Mouse (Mus musculus) forebrain, embryonic 15.5 days (tissue): ENCODE data around the gene Gria1. TPM values are rescaled to one million over a fixed set of nuclear protein-coding genes. Genes with fewer than 3 reads are reported as not detected.

Experiments
- ATAC-seq: fragments of 200-750 bp; cut with Nextera tagmentation; replicated peaks from 2 replicates; pipeline ENCODE4 v1.8.0; 2017; ENCODE audit warnings: mild to moderate bottlenecking, moderate TSS enrichment, moderate library complexity
- H3K27ac ChIP-seq: fragments of 300-500 bp; sonication (generic); replicated peaks from 2 replicates; pipeline ENCODE4 v1.5.1; 2015; ENCODE audit warnings: mild to moderate bottlenecking, inconsistent platforms
- H3K27me3 ChIP-seq: fragments of 300-500 bp; sonication (generic); 2 replicates; pipeline ENCODE4 v1.6.1; 2015; ENCODE audit warnings: inconsistent platforms
- H3K36me3 ChIP-seq: fragments of 300-500 bp; sonication (generic); 2 replicates; pipeline ENCODE4 v1.6.1; 2015; ENCODE audit warnings: mild to moderate bottlenecking, inconsistent platforms
- H3K4me1 ChIP-seq: fragments of 300-500 bp; sonication (generic); 2 replicates; pipeline ENCODE4 v1.6.1; 2015; ENCODE audit warnings: inconsistent platforms
- H3K4me2 ChIP-seq: fragments of 300-500 bp; sonication (generic); replicated peaks from 2 replicates; pipeline ENCODE4 v1.6.1; 2015; ENCODE audit warnings: mild to moderate bottlenecking, inconsistent platforms
- H3K4me3 ChIP-seq: fragments of 300-500 bp; sonication (generic); 2 replicates; pipeline ENCODE4 v1.5.1; 2015; ENCODE audit warnings: mild to moderate bottlenecking, inconsistent platforms
- H3K9ac ChIP-seq: fragments of 300-500 bp; sonication (generic); replicated peaks from 2 replicates; pipeline ENCODE4 v1.6.1; 2015; ENCODE audit warnings: mild to moderate bottlenecking, inconsistent platforms
- H3K9me3 ChIP-seq: fragments of 300-500 bp; sonication (generic); 2 replicates; pipeline ENCODE4 v1.6.1; 2016; ENCODE audit warnings: inconsistent platforms
- WGBS: fragments of 180-500 bp; shearing (Covaris S2); methylation state at CpG from one replicate; pipeline ENCODE4 v1.1.7; 2015; ENCODE audit warnings: mixed read lengths; 5-methylcytosine and 5-hydroxymethylcytosine counted together
- polyA plus RNA-seq: library from polyadenylated mRNA; unstranded; fragments of >200 nt; fragmentation: Nextera tagmentation; extraction: Ambion mirVana; gene quantifications from 2 replicates; pipeline ENCODE4 v1.2.1, GENCODE M21; 2015

Gria1 gene
- polyA plus RNA-seq, 1 experiment from 2014 or later: 60.6 TPM

DNA sequence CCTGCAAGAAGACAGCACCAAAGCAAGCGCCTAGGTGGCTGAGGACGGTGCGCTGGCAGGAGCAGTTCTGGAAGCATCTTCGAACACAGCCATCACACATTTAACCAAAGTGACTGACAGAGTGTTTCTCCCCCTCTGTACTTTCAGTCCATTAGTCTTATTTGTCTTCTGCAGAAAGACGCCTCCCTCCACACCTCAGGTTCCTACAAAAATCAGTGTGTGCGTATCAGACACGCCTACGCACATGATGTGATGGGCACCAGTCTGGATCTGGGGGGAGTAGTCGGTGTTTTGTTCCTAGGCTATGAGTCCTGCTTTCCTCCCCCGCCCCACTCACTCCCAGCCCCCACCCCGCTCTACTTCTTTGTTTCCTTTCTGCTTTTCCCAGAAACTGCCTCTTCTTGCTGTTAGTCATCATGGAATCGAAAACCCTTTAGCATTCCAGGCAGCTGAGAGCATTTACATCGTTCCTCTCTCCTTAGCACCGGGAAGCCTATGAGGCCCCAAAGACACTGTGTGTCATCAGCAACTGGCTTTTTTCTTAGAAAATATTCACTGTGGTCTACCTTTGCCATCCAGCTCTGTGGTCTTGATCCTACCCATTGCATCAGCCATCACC, 129.1 kb downstream of the Gria1 start:
- H3K4me2 ChIP-seq: no peak overlapping the region
- H3K27ac ChIP-seq: no peak overlapping the region
- H3K36me3 ChIP-seq: no peaks in the 10 kb centered on the region
- no peak for ATAC-seq
- 76% methylated on average over 14 of the region's 14 CpGs for WGBS
- H3K27me3 ChIP-seq: no peaks in the 10 kb centered on the region
- H3K9ac ChIP-seq: no peak overlapping the region
- no peaks in the 10 kb centered on the region for H3K9me3 ChIP-seq
- no peaks in the 10 kb centered on the region for H3K4me1 ChIP-seq
- no peak overlapping the region for H3K4me3 ChIP-seq

DNA sequence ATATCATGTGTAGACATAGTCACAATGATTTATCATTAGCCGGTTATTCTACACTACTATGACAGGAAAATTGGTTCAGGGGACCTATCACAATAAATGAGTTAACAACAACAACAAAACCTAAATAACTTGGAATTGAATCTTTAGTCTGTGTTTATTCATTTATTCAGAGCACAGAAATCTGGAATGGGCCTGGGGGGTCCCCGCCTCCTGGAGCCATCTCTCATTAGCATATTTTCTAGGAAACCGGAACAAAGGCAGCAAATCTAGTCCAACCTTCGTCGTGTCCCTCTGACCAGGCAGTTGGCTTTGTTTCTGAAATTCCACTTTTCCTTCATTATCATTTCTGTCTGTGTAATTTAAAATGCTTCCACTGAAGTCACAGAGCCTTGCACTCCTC, 132.5 kb downstream of the Gria1 start:
- Histone ChIP-seq H3K9me3 (no peaks in the 10 kb centered on the region), H3K4me1 (no peaks in the 10 kb centered on the region), H3K4me2 (no peak overlapping the region), H3K27ac (no peak overlapping the region), H3K9ac (no peak overlapping the region), H3K36me3 (no peaks in the 10 kb centered on the region), H3K4me3 (no peak overlapping the region), H3K27me3 (no peaks in the 10 kb centered on the region)
- ATAC-seq: no peak
- WGBS: 55% methylated on average over 5 of the region's 5 CpGs

DNA sequence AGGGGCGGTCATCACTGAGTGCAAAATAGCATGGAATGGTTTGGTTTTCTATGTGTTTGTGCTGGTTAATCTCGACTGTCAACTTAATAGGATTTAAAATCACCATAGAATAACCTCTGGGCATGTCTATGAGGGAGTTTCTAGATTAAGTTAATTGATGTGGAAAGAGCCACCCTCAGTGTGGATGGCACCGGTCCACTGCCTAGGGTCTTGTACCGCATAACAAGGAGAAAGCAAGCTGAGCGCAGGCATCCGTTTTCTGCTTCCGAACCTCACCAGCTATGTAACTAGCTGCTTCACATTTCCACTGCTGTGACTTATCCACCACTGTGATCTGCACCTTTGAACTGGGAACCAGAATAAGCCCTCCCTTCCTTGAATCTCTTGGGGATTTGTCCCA, 134.0 kb downstream of the Gria1 start:
- Histone ChIP-seq H3K36me3 (no peaks in the 10 kb centered on the region), H3K27ac (no peak overlapping the region), H3K4me1 (no peaks in the 10 kb centered on the region), H3K4me3 (no peak overlapping the region), H3K9me3 (no peaks in the 10 kb centered on the region), H3K27me3 (no peaks in the 10 kb centered on the region), H3K9ac (no peak overlapping the region), H3K4me2 (no peak overlapping the region)
- ATAC-seq: no peak
- 58% methylated on average over 7 of the region's 7 CpGs for WGBS

DNA sequence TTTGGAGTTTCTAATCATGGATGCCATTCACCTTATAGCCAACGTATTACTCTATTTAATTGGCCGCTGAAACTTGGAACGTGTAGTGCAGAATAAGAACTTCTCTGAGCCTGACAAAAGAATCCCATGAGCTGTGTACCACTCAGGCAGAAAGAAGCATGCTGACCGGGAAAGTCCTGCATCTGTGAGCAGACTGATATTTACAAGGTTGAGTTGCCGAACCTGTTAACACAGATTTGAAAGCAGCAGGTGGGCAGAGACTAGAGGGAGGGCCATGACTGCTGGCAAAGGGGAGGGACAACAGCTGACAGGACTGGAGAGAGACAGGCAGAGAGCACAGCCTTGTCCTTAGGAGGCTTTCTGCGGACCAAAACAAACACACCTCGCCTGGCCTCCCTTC, 134.5 kb downstream of the Gria1 start:
- H3K9ac ChIP-seq: no peak overlapping the region
- no peaks in the 10 kb centered on the region for H3K27me3 ChIP-seq
- H3K9me3 ChIP-seq: no peaks in the 10 kb centered on the region
- no peak for ATAC-seq
- H3K4me1 ChIP-seq: no peaks in the 10 kb centered on the region
- H3K27ac ChIP-seq: no peak overlapping the region
- H3K36me3 ChIP-seq: no peaks in the 10 kb centered on the region
- no peak overlapping the region for H3K4me2 ChIP-seq
- WGBS: 32% methylated on average over 7 of the region's 7 CpGs
- no peak overlapping the region for H3K4me3 ChIP-seq

DNA sequence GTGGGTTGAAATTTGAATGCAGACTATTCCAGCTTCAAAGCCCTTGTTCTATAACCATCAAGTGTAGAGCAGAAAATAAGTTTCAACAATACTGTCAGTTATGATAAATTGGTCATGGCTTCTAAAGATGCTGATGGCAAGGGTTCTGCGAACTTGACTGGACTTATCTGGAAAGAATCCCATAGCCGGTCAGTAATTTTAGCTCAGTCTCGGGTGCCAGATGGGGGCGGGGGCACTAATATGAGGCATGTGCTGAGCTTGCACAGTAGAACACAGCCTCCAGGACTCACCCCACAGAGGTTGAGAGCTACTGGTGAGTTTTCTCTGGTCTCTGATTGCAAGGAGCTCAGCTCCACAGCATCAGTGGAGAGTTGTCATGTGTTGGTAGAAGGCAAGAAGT, 140.5 kb downstream of the Gria1 start:
- H3K9me3 ChIP-seq: no peaks in the 10 kb centered on the region
- H3K36me3 ChIP-seq: no peaks in the 10 kb centered on the region
- H3K4me2 ChIP-seq: no peak overlapping the region
- no peak overlapping the region for H3K9ac ChIP-seq
- peaks cover 16% of the 10 kb centered on the region for H3K4me1 ChIP-seq
- no peak overlapping the region for H3K27ac ChIP-seq
- no peak for ATAC-seq
- H3K27me3 ChIP-seq: no peaks in the 10 kb centered on the region
- no peak overlapping the region for H3K4me3 ChIP-seq
- WGBS: 95% methylated on average over 4 of the region's 4 CpGs

DNA sequence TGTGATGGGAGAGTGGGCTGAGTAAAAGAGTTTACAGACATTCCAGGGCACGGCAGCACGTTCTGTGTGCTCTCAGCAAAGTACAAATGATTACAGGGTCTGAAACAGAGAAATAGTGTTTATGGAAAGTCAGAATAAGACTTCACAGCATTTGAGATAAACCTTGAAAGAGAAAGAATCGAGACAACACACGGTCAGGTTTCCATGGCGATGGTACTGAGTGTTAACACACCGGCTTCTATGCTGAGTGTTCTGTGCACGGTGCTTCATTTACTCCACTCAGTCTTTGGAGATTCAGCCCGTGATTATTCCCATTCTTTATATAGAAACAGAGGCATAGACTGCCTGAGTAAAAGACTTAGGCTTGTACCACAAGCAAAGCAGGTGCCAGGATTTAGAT, 143.8 kb downstream of the Gria1 start:
- peak overlapping the region; percentile 31; the same call in 1 of the 2 replicates for H3K27ac ChIP-seq
- no peak overlapping the region for H3K4me3 ChIP-seq
- no peak; the same call in 1 of the 2 replicates for ATAC-seq

DNA sequence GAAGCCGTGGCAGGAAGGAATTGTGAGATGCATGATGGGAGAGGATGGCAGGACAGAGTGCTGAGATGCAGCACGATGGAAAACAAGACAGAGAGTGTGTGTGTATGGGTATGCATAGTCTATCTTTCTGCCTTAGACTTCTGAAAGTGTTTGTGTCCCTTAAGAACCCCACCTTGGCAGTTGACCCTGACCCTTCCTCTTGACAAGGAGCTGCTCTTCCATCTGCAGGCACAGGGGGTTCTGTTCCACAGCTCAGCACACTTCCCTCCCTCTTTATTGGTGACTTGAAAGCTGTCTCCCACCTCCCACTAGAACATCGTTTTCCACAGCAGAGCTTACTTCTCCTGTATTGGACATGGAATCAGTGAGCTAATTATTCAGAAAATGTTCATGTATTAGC, 148.2 kb downstream of the Gria1 start:
- no peak overlapping the region for H3K4me3 ChIP-seq
- no peaks in the 10 kb centered on the region for H3K9me3 ChIP-seq
- H3K9ac ChIP-seq: no peak overlapping the region

More for the DNA sequence above, 143.8 kb downstream of the Gria1 start:
- no peaks in the 10 kb centered on the region for H3K36me3 ChIP-seq
- H3K27me3 ChIP-seq: no peaks in the 10 kb centered on the region
- 22% methylated on average over 8 of the region's 8 CpGs for WGBS
- H3K9ac ChIP-seq: no peak overlapping the region
- no peaks in the 10 kb centered on the region for H3K9me3 ChIP-seq
- H3K4me2 ChIP-seq: no peak overlapping the region
- H3K4me1 ChIP-seq: peaks cover 16% of the 10 kb centered on the region

DNA sequence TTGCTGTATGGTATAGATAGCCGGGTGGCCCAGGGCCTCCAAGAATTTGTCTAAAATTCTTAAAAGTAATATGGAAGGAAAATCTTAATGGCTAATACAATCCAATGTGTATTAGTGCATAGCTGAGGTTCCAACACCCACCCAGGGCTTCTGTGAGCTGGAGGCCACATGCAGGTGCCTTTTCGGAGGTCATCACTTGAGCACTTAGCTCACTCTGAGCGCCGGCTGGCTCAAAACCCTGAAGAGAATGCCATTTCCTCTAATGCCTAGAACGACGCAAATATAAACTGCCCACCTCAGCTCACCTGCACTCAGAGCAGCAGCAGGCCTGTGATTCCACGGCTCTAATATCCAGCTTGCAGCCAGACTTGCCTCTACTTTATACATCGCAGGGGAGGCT, 148.9 kb downstream of the Gria1 start:
- no peaks in the 10 kb centered on the region for H3K36me3 ChIP-seq
- H3K4me3 ChIP-seq: no peak overlapping the region
- no peaks in the 10 kb centered on the region for H3K9me3 ChIP-seq
- H3K4me1 ChIP-seq: peaks cover 8% of the 10 kb centered on the region
- 94% methylated on average over 8 of the region's 8 CpGs for WGBS
- H3K27ac ChIP-seq: no peak overlapping the region
- no peak overlapping the region for H3K9ac ChIP-seq
- no peak overlapping the region for H3K4me2 ChIP-seq
- ATAC-seq: no peak
- H3K27me3 ChIP-seq: no peaks in the 10 kb centered on the region

More for the DNA sequence above, 148.2 kb downstream of the Gria1 start:
- no peaks in the 10 kb centered on the region for H3K27me3 ChIP-seq
- 74% methylated on average over 3 of the region's 3 CpGs for WGBS
- no peaks in the 10 kb centered on the region for H3K36me3 ChIP-seq
- H3K4me1 ChIP-seq: peaks cover 14% of the 10 kb centered on the region
- no peak overlapping the region for H3K4me2 ChIP-seq
- no peak for ATAC-seq
- no peak overlapping the region for H3K27ac ChIP-seq

DNA sequence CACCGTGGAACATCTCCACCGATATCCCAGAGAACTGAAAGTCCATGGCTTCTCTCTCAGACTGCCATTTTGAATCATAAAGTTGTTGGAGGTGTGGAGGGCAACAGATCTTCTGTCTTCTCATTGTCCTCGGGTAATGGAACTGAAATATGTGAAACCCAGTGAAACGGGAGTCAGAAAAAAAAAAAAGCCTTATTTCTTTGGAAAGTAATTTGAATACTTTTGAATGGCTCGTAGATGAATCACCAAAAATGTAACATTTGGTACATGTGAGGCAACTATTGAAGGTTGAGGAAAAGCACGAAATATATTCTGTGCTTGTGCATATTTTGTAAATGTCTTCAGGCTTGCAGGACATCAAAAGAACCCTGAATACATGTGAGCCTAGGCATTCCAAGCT, 151.7 kb downstream of the Gria1 start:
- H3K4me2 ChIP-seq: no peak overlapping the region
- no peaks in the 10 kb centered on the region for H3K36me3 ChIP-seq
- H3K4me1 ChIP-seq: no peaks in the 10 kb centered on the region
- H3K27me3 ChIP-seq: no peaks in the 10 kb centered on the region
- no peak overlapping the region for H3K4me3 ChIP-seq
- H3K9ac ChIP-seq: no peak overlapping the region
- no peak overlapping the region for H3K27ac ChIP-seq
- 92% methylated on average over 6 of the region's 6 CpGs for WGBS
- no peak for ATAC-seq
- H3K9me3 ChIP-seq: no peaks in the 10 kb centered on the region

DNA sequence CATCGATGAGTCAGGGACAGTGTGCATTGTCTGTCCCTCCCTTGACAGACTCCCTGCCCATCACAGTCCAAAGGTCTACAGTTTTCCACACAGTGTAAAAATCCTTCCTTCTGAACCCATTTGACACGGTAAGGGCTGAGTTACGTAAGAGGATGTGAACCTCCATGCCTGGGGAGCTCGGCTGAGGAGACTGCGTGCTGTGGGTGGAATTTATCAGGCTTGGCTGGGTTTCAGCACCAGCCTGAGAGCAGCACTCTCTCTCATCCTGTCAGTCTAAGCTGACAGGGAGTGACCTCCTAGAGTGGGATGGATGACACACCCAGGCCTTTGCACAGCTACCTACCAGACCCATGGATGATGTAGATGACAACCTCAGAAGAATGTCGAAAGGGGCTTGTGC, 158.9 kb downstream of the Gria1 start:
- Histone ChIP-seq H3K27me3 (no peaks in the 10 kb centered on the region), H3K9ac (no peak overlapping the region), H3K9me3 (no peaks in the 10 kb centered on the region), H3K27ac (no peak overlapping the region), H3K4me2 (no peak overlapping the region), H3K36me3 (no peaks in the 10 kb centered on the region), H3K4me1 (no peaks in the 10 kb centered on the region), H3K4me3 (no peak overlapping the region)
- no peak for ATAC-seq
- WGBS: 80% methylated on average over 6 of the region's 6 CpGs

DNA sequence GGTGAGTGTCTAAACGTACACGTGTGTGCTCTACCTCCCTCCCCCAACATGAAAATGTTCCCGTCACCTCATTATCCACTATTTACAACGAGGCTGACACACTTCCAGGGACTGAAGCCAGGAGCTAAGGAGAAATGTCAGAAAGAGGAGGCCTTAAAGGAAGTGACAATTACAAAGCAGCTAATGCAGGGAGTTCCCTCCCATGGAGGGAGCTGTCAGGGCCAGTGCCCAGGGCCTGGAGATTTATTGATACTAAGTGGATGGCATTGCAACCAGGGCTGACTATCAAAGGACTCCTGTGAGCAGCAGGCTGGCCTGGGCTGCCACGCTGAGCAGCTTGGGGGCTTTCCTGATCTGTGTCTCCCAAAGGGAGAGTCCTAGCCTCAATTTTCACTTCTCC, 163.0 kb downstream of the Gria1 start:
- Histone ChIP-seq H3K4me2 (no peak overlapping the region), H3K27ac (no peak overlapping the region), H3K4me3 (no peak overlapping the region), H3K27me3 (no peaks in the 10 kb centered on the region), H3K9me3 (no peaks in the 10 kb centered on the region), H3K4me1 (no peaks in the 10 kb centered on the region), H3K36me3 (no peaks in the 10 kb centered on the region), H3K9ac (no peak overlapping the region)
- no peak for ATAC-seq
- 61% methylated on average over 5 of the region's 5 CpGs for WGBS

DNA sequence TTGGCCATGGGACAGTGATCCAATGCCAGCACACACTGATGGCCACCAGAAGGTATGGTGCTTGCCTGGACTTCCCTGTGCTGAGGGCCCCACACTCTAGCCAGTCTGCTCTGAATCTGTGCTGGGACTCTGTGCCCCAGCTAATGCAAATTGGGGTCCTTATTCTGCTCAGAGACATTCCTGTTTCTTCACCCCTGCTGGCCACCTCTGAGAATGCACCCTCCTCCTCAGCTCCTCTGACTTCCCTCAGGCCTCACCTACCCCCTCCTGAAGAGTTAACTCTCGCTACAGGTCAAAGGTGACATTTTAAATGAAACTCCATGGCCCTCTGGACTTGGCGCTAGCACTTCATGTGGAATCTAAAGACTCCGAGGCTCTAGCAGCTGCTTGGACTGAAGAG, 165.4 kb downstream of the Gria1 start:
- H3K36me3 ChIP-seq: no peaks in the 10 kb centered on the region
- no peak for ATAC-seq
- H3K9ac ChIP-seq: no peak overlapping the region
- 40% methylated on average over 3 of the region's 3 CpGs for WGBS
- no peaks in the 10 kb centered on the region for H3K4me1 ChIP-seq
- no peak overlapping the region for H3K4me2 ChIP-seq
- H3K9me3 ChIP-seq: no peaks in the 10 kb centered on the region
- H3K27ac ChIP-seq: no peak overlapping the region
- no peak overlapping the region for H3K4me3 ChIP-seq
- H3K27me3 ChIP-seq: no peaks in the 10 kb centered on the region

DNA sequence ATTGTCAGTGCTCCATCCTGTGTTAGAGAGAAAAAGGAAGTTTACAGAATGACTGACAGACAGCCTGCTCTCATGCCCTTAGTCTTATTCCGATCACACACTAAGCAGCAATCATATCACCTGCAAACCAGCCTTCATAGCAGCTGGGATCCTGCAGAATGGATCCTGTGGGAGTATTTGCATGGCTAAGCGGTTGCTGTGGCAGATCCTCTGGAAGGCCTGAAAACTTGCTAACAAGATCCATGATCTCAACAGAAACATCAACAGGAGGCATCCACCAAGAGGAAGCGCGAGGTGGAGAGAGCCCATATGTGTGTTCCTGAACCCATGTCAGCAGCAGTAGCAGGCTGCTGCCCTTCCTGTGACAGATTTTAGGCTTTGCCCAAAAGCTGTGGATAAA, 173.0 kb downstream of the Gria1 start:
- H3K4me1 ChIP-seq: no peaks in the 10 kb centered on the region
- no peaks in the 10 kb centered on the region for H3K9me3 ChIP-seq
- H3K27me3 ChIP-seq: no peaks in the 10 kb centered on the region
- no peak overlapping the region for H3K4me3 ChIP-seq
- peaks cover 7% of the 10 kb centered on the region for H3K36me3 ChIP-seq
- 92% methylated on average over 4 of the region's 4 CpGs for WGBS
- ATAC-seq: no peak
- no peak overlapping the region for H3K27ac ChIP-seq
- no peak overlapping the region for H3K4me2 ChIP-seq
- no peak overlapping the region for H3K9ac ChIP-seq
